Mouse (Mus musculus): ENCODE results near the gene Uroc1. TPM values are rescaled to one million over a fixed set of nuclear protein-coding genes. Genes with fewer than 3 reads are reported as not detected.

Gene Uroc1
- polyA plus RNA-seq, 1 experiment, result 0.23 TPM

Other genes with a start within 250 kb of the Uroc1 start
- not detected in 2 replicates for gene Vmn1r50, start 231.9 kb upstream of the Uroc1 start, polyA plus RNA-seq (2012; rRNA removed)
- gene Vmn1r51, start 210.7 kb upstream of the Uroc1 start, polyA plus RNA-seq (2012; rRNA removed), result not detected in 2 replicates
- not detected in 2 replicates for gene Vmn1r52, start 158.5 kb upstream of the Uroc1 start, polyA plus RNA-seq (2012; rRNA removed)
- not detected in 2 replicates for gene V1ra8, start 130.5 kb upstream of the Uroc1 start, polyA plus RNA-seq (2012; rRNA removed)
- gene Vmn1r53, start 108.8 kb upstream of the Uroc1 start, polyA plus RNA-seq (2012; rRNA removed), result 0.10 TPM in 1 of 2 replicates, not detected in the other
- not detected in 2 replicates for gene Vmn1r54, start 87.0 kb upstream of the Uroc1 start, polyA plus RNA-seq (2012; rRNA removed)
- gene BC048671, start 32.1 kb upstream of the Uroc1 start, polyA plus RNA-seq (2012; rRNA removed), result not detected in 2 replicates
- 0.29 and 0.31 TPM in 2 replicates for gene Chst13, start 8.1 kb upstream of the Uroc1 start, polyA plus RNA-seq (2012; rRNA removed)
- 13.4 and 14.7 TPM in 2 replicates for gene Zxdc, start 36.2 kb downstream of the Uroc1 start, polyA plus RNA-seq (2012; rRNA removed)
- gene Cfap100, start 95.5 kb downstream of the Uroc1 start, polyA plus RNA-seq (2012; rRNA removed), result 1.3 and 2.2 TPM in 2 replicates
- gene Klf15, start 129.3 kb downstream of the Uroc1 start, polyA plus RNA-seq (2012; rRNA removed), result 15.5 and 18.5 TPM in 2 replicates
- 6.2 and 7.2 TPM in 2 replicates for gene Aldh1l1, start 153.1 kb downstream of the Uroc1 start, polyA plus RNA-seq (2012; rRNA removed)

All from urinary bladder, adult 2 months (tissue).